Mouse (Mus musculus): Measurements from ENCODE around the gene Kansl2.

DNA sequence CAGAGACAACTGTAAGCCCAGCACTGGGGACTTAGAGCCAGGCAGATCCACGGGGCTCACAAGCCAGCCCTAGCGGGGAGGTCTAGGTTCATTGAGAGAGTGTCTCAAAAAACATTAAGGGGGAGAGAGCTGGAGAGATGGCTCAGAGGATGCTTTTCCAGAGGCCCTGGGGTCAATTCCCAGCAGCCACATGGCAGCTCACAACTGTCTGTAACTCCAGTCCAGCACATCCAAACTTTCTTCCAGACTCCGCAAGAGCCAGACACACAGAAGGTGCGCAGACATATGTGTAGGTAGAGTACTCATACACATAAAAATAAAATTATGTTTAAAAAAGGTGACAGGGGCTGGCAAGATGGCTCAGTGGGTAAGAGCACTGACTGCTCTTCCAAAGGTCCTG, 39.2 kb upstream of the Kansl2 start:
- TF ChIP-seq CTCF (conservative IDR thresholded peaks at IDR 0.05 in 1 of 2, IDR thresholded peaks at IDR 0.05 in 1 of 2; ENCODE audit: low read depth in 2 of 2, low read length in 2 of 2) (no peak), POLR2A (IDR thresholded peaks at IDR 0.05; ENCODE audit: low read depth, low read length) (no peak), EP300 (IDR thresholded peaks at IDR 0.05; ENCODE audit: low read length) (no peak), SMC3 (IDR thresholded peaks at IDR 0.05; ENCODE audit: low read depth, low read length) (no peak), MYC (IDR thresholded peaks at IDR 0.05; ENCODE audit: low read depth, low read length) (no peak), JUN (IDR thresholded peaks at IDR 0.05; ENCODE audit: insufficient read depth, low read depth, low read length) (no peak)
